Mouse (Mus musculus): ENCODE results near the gene Kcnk5.

Gene Kcnk5

GRCm38 (mm10) chr14:20165413-20165812 lies 16.2 kb downstream of the Kcnk5 start:
- DNase-seq (ENCODE audit: low spot score) = no peak

DNA sequence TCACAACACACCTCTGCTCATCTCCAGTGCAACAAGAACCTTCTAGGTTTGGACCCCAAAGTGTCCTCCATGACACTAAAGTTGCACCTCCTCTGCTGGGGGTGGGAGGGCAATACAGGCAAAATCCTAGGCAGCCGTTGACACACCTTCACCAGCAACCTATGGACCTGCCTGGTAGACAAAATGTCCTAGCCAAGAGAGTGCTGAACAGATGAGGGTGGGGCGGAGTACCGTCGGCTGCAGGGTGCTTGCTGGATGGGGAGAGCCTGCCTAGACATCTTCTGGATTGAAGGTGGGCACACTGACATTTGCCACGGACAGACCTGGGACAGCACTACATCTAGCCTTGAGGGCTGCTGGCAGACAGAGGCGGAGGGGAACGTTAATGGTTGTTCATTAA lies 17.2 kb downstream of the Kcnk5 start:
- DNase-seq (ENCODE audit: low spot score) = no peak

DNA sequence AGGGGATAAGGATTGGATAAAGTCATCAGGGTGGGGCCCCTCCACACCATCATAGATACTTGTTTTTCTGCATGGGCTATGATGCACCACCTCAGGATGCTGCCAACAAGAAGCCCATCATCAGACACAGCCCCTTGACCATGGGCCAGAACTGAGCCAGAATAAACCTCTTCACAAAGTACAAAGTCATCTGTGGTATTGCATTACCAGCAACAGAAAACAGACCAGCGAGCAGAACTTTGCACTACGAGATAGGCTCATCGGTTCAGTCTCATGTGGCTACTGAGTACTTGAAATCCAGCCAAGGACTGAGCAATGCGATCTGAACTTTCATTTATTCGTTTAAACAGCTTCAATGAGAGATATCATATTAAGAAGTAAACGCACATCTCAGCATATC lies 18.9 kb downstream of the Kcnk5 start:
- no peak for DNase-seq (ENCODE audit: low spot score)

- no peak for DNase-seq (ENCODE audit: low spot score)
Observed at GRCm38 (mm10) chr14:20158727-20159681, 22.6 kb downstream of the Kcnk5 start.

DNA sequence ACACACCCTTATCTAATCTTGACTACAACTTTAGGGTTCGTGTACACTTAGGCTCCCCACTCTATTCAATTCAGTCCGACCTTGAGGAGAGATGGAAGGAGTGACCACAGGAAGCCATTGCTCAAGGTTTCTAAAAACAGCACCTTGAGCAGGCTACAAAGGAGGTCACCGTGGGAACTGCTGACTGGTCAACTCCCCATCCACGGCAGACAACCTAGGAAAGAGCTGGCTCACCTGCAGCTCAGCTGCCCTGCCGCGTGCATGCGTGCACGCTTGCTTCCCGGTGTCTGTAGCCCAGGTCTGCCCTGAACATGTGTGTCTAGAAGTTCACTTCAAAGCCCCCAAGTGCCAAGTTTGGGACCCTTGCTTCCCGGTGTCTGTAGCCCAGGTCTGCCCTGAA lies 24.0 kb downstream of the Kcnk5 start:
- DNase-seq (ENCODE audit: low spot score) = no peak

DNA sequence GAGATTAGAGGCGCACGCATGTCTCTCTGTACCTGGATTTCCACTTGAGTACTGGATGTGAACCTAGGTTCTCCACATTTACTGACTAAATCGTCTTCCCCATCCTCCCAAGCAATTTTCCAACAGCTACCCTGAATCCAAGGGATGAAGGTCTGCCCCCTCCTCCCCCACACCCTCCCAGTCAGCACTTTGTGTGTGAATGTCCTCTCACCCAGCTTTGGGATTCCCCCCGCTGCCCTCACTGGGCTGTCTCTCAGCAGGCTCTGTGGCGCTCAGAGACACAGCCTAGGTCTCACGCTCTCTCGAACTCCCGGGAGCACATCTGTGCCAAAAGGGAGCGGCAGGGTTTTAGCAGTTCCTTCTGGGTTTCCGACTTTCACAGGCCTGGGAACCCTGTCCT lies 25.9 kb downstream of the Kcnk5 start:
- no peak for DNase-seq (ENCODE audit: low spot score)

DNA sequence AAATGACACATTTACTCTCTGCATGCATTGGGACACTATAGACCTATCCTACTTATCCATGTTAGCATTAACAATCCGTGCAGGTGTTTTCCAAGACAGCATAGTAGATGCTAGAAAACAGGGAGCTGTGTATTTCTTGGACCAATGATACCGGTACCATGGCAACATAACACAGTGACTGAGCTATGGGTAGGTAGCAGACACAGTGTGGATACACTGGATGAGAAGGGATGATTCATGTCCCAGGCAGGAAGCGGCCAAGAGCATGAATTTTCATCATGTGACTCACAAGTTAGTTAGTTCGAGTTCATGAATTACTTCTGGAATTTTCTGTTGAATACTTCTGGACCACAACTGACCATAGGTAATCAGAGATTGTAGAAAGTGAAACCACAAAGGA lies 26.7 kb downstream of the Kcnk5 start:
- DNase-seq (ENCODE audit: low spot score) = no peak

DNA sequence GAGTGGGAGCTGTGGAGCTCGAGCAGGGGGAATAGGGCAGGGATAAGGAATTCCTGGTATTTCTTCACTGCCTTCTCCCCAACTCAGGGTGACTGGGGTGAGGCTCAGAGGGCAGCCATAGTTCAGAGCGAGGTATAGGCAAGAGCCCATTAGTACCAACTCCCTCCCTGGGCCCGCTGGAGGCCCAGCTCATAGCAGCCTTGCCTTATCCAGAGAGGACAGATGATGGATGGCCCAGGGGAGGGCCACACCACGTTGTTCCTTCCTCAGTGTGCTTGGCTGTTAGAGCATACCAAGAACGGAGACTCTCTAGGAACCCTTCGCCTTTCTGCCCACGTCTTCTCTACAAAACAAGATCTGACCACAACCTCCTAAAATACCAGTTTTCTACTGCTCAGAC lies 27.4 kb downstream of the Kcnk5 start:
- no peak for DNase-seq (ENCODE audit: low spot score)

- no peak for DNase-seq (ENCODE audit: low spot score)
Observed at GRCm38 (mm10) chr14:20149127-20150080, 32.2 kb downstream of the Kcnk5 start.

DNA sequence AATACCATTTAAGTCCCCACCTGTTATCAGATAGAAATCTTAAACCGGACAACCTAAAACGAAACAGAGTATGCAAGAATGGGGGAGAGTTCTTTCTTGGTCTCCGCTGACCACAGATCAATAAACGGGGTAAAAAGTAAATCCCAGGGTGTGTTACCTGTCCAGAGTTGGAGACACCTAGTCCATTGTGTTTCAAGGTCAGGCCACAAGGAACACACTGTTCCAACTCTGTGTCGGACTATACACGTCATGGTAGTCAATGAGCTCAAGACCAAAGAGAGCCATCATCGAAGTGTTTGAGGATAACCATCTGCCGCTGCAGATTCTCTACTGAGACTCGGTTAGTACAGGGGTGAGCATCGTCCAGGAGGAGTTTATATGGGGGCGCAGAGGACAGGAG lies 33.1 kb downstream of the Kcnk5 start:
- DNase-seq (ENCODE audit: low spot score) = no peak

DNA sequence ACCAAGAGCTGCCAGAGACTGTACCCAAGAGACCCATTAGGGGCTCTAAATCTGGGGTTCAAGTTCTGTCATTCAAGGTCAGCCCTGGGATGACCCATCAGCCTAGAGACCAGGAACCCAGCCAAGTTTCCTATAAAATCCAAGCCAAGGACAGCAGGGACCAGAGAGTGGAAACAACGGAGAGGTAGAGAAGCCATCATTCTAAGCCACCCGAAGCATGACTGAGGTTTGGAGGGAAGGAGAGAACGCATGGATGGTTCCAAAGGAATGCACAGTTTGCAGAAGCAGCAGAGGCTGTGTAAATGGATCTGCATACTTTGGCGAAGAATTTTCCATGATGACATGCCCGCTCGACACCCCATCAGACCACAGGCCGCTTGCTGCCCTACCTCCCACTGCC lies 33.8 kb downstream of the Kcnk5 start:
- no peak for DNase-seq (ENCODE audit: low spot score)

DNA sequence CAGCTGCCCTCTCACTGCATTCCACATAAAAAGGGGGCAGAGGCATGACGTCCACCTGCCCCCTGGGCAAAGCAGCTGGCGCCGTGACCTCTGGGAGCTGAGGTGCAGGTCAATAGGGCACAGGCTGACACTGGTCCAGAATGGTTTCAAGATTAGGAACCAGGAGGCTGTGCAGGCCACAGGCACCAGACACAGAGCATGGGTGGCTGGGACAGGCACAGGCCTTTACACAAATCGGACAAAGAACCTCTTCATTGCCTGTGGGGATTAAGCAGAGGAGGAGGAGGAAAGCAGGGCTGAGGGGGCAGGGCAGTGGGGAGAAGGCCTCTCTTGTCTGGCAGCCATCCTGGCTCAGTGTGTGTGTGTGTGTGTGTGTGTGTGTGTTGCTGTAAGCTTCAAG lies 37.5 kb downstream of the Kcnk5 start:
- DNase-seq (ENCODE audit: low spot score) = no peak

DNA sequence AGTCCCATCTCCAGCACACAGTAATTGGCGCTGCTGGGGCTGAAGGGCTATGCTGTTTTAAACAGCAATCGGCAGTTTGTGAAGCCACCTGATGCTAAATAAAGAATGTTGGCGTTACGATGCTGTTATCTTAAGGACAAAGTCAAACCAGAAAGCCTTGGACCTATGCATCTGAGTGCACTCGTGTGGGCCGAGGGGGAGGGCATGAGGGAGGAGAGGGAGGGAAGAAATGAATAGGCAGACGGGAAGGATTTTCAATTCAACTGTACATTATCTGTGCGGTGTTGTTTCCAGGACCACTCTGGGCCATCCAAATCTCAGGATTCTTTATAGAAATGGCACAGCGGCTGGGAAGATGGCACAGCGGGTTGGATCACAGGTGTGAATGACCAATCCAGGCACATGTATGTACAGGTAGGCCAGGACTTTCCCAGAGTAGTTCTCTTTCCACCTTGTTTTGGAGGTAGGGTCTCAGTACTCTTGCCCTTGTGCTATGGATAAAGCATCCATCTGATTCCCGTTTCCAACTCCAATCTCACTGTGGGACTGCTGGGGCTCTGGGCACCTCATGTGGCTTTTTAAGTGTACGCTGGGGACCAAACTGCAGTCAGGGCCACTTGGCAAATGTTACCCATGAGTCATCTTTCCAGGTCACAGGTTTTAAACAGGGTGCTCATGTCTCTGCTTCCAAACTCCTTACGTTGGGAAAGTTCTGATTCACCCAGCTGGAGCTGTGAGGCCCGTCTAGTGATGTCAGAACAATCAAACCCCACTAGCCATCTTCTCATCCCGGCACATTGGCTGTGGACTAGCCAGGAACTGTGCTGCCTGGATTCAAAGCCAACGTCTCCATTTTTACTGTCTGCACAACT lies 42.9 kb downstream of the Kcnk5 start, which contains the start of gene Saysd1:
Gene Saysd1, minus strand, starts transcription at position 51 of the 872 bp plus-strand sequence.
- DNase-seq (ENCODE audit: low spot score) = no peak

DNA sequence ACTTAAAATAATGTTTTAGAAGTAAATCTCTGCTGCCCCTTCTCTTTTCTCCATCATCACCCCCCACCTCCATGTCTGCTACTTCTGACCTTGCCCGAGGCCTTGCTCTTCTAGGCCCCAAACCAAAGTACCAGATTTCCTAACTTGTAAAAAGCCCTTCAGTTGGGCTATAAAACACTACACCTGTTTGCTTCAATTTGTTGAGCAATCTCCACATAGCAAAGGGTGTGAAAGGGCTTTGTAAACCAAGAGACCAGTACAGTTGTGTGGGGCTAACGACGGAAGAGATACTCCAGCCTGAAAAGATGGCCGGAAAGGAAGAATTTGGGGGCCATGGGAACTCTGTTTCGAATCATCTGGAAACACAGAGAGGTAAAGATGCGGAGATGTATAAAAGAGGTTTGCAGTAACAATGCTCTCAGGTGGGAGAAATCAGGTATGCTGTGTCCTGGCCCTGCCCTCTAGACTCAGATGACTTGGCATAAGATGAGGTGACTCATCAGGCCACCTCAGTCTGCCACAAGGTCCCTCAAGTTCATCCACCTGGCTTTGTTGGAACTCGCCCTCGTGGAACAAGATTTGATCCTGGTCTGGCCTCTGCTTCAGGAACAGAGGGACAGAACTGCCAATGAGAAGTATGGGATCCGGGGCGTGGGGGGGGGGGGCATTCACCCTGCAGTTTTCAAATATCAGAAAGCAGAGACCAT lies 46.5 kb downstream of the Kcnk5 start:
- no peak for DNase-seq (ENCODE audit: low spot score)

- no peak for DNase-seq (ENCODE audit: low spot score)
Observed at GRCm38 (mm10) chr14:20128162-20128561, 53.4 kb downstream of the Kcnk5 start.

DNA sequence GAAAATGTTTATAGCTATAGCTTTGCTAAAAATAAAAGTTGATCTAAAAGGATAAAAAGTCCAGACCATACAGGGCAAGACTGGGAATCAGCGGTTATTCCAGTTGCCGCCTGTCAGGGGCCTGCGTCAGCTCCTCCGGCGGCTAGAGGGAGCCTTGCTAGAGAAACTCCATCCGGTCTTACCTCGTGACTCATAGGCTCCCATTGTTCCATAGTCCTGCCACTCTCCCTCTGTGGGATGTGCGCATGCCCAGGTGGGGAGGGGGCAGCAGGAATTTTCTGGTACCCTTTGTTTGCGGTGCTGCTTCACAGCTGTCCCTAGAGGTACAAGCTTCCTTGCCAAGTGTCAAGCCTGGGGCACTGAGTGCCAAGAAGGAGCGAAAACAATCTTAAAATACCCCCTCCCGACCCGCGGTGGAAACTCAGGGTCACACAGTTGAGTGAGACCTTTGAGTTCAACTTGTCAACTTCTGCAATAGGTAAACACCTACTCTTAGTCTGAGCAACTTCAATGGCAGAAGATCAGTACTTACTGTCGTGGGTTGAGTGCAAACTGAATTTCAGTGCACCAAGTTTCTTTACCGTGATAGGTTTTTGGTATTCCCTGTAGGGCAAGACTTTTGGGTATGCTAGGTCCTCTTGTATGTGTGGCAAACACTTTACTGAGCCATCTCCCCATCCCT lies 54.1 kb downstream of the Kcnk5 start:
- no peak for DNase-seq (ENCODE audit: low spot score)

DNA sequence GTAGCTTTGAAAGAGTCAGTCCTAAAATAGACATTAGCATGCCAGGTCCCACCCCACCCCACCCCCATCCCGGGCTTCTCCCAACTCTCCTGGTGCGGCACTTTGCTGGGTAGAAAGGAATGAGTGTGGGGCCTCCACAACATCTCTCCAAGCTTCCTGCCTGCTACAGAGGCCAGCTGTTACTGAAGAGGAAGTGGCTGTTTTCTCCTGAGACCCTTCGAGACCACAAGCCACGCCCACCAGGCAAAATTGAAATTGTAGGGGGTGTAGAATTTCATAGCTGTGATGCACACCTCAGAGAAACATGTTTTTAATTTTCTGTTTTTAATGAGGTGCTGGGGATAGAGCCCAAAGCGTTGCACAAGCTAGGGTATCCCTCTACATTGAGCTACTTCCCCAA lies 60.7 kb downstream of the Kcnk5 start:
- no peak for DNase-seq (ENCODE audit: low spot score)

DNA sequence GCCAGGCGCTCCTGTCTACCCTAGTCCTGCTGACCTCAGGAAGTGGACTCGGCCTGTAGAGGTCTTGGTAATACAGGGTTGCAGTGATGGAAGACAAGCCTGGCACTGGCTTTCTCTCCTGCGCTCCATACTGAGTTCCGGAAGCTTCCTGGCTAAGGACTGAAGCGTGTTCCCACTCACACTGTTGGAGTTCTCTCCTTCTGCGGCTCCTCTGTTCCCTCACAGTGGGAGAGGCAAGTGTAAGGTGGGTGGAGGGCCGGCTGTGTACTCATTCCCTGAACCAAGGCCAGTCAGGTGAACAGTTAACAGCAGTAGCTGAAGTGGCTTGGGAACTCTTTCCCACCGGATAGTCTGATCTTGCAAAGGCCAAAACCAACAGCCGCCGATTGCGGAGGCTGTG lies 61.6 kb downstream of the Kcnk5 start:
- no peak for DNase-seq (ENCODE audit: low spot score)

DNA sequence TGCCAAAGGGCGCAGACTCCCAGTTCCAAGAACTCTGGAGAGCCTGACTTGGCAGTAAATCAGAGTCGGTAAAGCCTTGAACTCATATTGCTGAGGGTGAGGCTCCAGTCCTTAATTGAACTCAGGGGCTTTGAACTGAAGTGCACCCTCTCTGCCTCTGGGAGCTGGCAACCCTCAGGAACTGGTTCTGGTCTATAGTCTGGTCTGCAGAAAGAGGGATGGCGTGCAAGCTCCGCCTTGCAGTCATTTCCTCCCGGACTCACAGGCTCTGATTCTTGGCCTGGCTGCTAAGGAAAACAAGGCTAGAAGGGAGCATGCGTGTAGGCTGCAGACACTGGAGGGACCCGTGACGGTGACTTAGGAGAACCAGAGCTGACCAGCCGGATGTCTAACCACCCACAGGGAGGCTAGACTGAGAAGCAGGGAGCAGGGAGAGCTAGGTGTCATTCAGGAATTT lies 65.4 kb downstream of the Kcnk5 start:
- no peak for DNase-seq (ENCODE audit: low spot score)

- no peak for DNase-seq (ENCODE audit: low spot score)
Observed at GRCm38 (mm10) chr14:20114951-20115350, 66.7 kb downstream of the Kcnk5 start.
